Mouse (Mus musculus) midbrain, embryonic 11.5 days (tissue): ENCODE measurements at regions not wholly inside any gene's neighbourhood (a gene's known extent, or its start where the extent isn't known, plus 50 kb on each side); places are given as distances from the start of the nearest gene placed in this dataset.

Experiments used
- ATAC-seq: fragments of 200-750 bp; cut with Nextera tagmentation; 2 replicates; pipeline ENCODE4 v1.8.0; 2017; ENCODE audit warnings: moderate TSS enrichment, moderate library complexity; ENCODE audit not compliant: low FRiP score
- DNase-seq: peaks from one replicate; pipeline ENCODE4 v3.0.0; 2015; ENCODE audit warnings: low spot score; ENCODE audit errors: missing footprints
- H3K27ac ChIP-seq: fragments of 300-500 bp; sonication (generic); 2 replicates; pipeline ENCODE4 v1.5.1; 2014; ENCODE audit warnings: low read depth, low read length
- H3K27me3 ChIP-seq: fragments of 300-500 bp; sonication (generic); 2 replicates; pipeline ENCODE4 v1.6.1; 2014; ENCODE audit warnings: mild to moderate bottlenecking, low read length, moderate library complexity, mixed read lengths; ENCODE audit not compliant: control insufficient read depth, insufficient read depth
- H3K36me3 ChIP-seq: fragments of 300-500 bp; sonication (generic); 2 replicates; pipeline ENCODE4 v1.6.1; 2014; ENCODE audit warnings: mild to moderate bottlenecking, low read length, moderate library complexity, mixed read lengths; ENCODE audit not compliant: control insufficient read depth, insufficient read depth
- H3K4me1 ChIP-seq: fragments of 300-500 bp; sonication (generic); 2 replicates; pipeline ENCODE4 v1.6.1; 2014; ENCODE audit warnings: low read length; ENCODE audit not compliant: control insufficient read depth, insufficient read depth
- H3K4me2 ChIP-seq: fragments of 300-500 bp; sonication (generic); 2 replicates; pipeline ENCODE4 v1.6.1; 2014; ENCODE audit warnings: mild to moderate bottlenecking, moderate library complexity
- H3K4me3 ChIP-seq: fragments of 300-500 bp; sonication (generic); 2 replicates; pipeline ENCODE4 v1.5.1; 2014; ENCODE audit warnings: low read depth, low read length
- H3K9ac ChIP-seq: fragments of 300-500 bp; sonication (generic); 2 replicates; pipeline ENCODE4 v1.6.1; 2014; ENCODE audit warnings: low read length
- H3K9me3 ChIP-seq: fragments of 300-500 bp; sonication (generic); 2 replicates; pipeline ENCODE4 v1.6.1; 2016; ENCODE audit warnings: low read length; ENCODE audit not compliant: control insufficient read depth
- WGBS: fragments of 180-500 bp; shearing (Covaris S2); extraction: QIAGEN DNeasy Blood & Tissue Kit; methylation state at CpG from one replicate; pipeline ENCODE4 v1.1.7; 2014; 5-methylcytosine and 5-hydroxymethylcytosine counted together

GRCm38 (mm10) chr3:13015857-13016256, 1464.6 kb upstream of the Slc7a12 start:
- peak; percentile 59 for ATAC-seq

More at GRCm38 (mm10) chr3:13015857-13016256, 1464.6 kb upstream of the Slc7a12 start:
- H3K4me2 ChIP-seq, result no peak overlapping the region
- H3K9me3 ChIP-seq, result no peaks in the 10 kb centered on the region
- no peak overlapping the region for H3K27ac ChIP-seq
- no peak for DNase-seq
- H3K36me3 ChIP-seq, result no peaks in the 10 kb centered on the region
- no peak overlapping the region for H3K4me3 ChIP-seq
- no peaks in the 10 kb centered on the region for H3K27me3 ChIP-seq
- WGBS, result 55% methylated on average over 1 of the region's 1 CpGs
- H3K4me1 ChIP-seq, result no peaks in the 10 kb centered on the region
- H3K9ac ChIP-seq, result no peak overlapping the region
